Mouse (Mus musculus): ENCODE data around the gene Hormad2. TPM values are rescaled to one million over a fixed set of nuclear protein-coding genes. Genes with fewer than 3 reads are reported as not detected.

The Hormad2 gene
- polyA plus RNA-seq, 1 experiment from 2014 or later, result 0.17 TPM

DNA sequence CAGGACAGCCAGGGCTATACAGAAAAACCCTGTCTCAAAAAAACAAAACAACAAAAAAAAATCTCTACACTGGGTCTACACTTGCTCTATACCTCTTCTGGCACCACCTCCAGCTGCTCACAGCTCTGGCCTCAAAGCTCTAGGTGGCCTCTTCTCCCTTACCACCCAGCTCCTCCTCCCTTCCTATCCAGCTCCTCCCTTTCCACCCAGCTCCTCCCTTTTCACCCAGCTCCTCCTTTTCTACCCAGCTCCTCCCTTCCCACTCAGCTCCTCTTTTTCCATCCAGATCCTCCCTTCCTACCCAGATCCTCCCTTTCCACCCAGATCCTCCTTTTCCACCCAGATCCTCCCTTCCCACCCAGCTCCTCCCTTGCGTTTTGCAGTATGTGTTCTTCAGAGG lies 26.5 kb upstream of the Hormad2 start:
- WGBS, result 90% methylated on average over 1 of the region's 1 CpGs
- H3K36me3 ChIP-seq, result no peaks in the 10 kb centered on the region
- no peak overlapping the region for H3K4me3 ChIP-seq
- no peak overlapping the region for H3K4me2 ChIP-seq
- H3K27me3 ChIP-seq, result 0 out of 2 replicates have a peak, but pooled peaks cover 3% of the 10 kb centered on the region
- ATAC-seq (ENCODE audit: low read depth), result no peak
- no peaks in the 10 kb centered on the region for H3K9me3 ChIP-seq
- no peak overlapping the region for H3K27ac ChIP-seq (replicated peaks)
- no peak overlapping the region for H3K9ac ChIP-seq
- peaks cover 14% of the 10 kb centered on the region for H3K4me1 ChIP-seq (replicated peaks)

- Histone ChIP-seq H3K27ac (replicated peaks) (no peak overlapping the region), H3K9me3 (no peaks in the 10 kb centered on the region), H3K27me3 (0 out of 2 replicates have a peak, but pooled peaks cover 3% of the 10 kb centered on the region), H3K4me3 (no peak overlapping the region), H3K36me3 (no peaks in the 10 kb centered on the region), H3K4me1 (replicated peaks) (peaks cover 2% of the 10 kb centered on the region), H3K4me2 (no peak overlapping the region), H3K9ac (no peak overlapping the region)
- 71% methylated on average over 4 of the region's 4 CpGs for WGBS
- no peak for ATAC-seq (ENCODE audit: low read depth)
Measured at GRCm38 (mm10) chr11:4466191-4466590, 25.3 kb upstream of the Hormad2 start.

DNA sequence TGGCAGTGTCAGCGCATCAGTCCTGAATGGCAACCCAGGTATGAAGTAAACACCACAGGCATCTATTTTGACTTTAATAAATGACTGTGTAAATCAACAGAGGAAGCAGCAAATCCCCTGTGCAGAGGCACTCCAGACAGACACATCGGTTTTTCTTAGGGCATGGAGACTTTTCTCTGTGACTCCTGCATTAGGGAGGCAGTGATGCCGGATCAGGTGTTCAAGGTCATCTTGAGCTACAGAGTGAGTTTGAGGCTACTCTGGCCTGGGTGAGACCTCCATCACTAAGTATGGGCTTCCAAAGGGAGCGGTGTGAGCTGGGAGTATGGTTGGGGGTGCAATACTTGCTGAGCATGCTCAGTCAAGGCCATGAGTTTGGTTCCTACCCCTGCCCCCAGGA lies 23.7 kb upstream of the Hormad2 start:
- ATAC-seq (ENCODE audit: low read depth), result no peak
- Histone ChIP-seq H3K9me3 (no peaks in the 10 kb centered on the region), H3K4me3 (no peak overlapping the region), H3K27me3 (no peaks in the 10 kb centered on the region), H3K9ac (no peak overlapping the region), H3K36me3 (no peaks in the 10 kb centered on the region), H3K27ac (replicated peaks) (no peak overlapping the region), H3K4me2 (no peak overlapping the region), H3K4me1 (replicated peaks) (no peaks in the 10 kb centered on the region)
- WGBS, result 91% methylated on average over 4 of the region's 4 CpGs

DNA sequence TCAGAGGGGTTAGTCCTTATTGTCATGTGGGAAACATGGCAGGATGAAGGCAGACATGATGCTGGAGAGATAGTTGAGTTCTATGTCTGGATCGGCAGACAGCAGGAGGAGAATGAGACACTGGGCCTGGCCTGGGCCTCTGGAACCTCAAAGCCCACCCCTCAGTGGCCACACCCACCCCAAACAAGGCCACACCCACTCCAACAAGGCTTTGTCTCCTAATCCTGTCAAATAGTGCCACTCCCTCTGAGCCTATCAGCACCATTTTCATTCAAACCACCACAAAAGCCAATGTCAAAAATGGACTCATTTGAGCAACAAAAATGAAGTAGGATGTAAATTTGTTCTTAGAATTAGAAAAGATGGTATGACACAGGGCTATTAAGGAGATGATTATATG lies 23.3 kb upstream of the Hormad2 start:
- Histone ChIP-seq H3K4me2 (no peak overlapping the region), H3K9ac (no peak overlapping the region), H3K36me3 (no peaks in the 10 kb centered on the region), H3K9me3 (no peaks in the 10 kb centered on the region), H3K4me3 (no peak overlapping the region), H3K4me1 (replicated peaks) (no peaks in the 10 kb centered on the region), H3K27ac (replicated peaks) (no peak overlapping the region), H3K27me3 (no peaks in the 10 kb centered on the region)
- WGBS, result 77% methylated on average over 1 of the region's 1 CpGs
- ATAC-seq (ENCODE audit: low read depth), result no peak

GRCm38 (mm10) chr11:4462868-4463267 lies 22.0 kb upstream of the Hormad2 start:
- H3K4me2 ChIP-seq, result no peak overlapping the region
- no peak overlapping the region for H3K9ac ChIP-seq
- no peak overlapping the region for H3K27ac ChIP-seq (replicated peaks)
- H3K9me3 ChIP-seq, result no peaks in the 10 kb centered on the region
- no peak for ATAC-seq (ENCODE audit: low read depth)
- H3K36me3 ChIP-seq, result no peaks in the 10 kb centered on the region
- no peaks in the 10 kb centered on the region for H3K4me1 ChIP-seq (replicated peaks)
- 32% methylated on average over 2 of the region's 2 CpGs for WGBS
- H3K4me3 ChIP-seq, result no peak overlapping the region
- H3K27me3 ChIP-seq, result no peaks in the 10 kb centered on the region

GRCm38 (mm10) chr11:4461154-4461553 lies 20.2 kb upstream of the Hormad2 start:
- Histone ChIP-seq H3K27me3 (no peaks in the 10 kb centered on the region), H3K27ac (replicated peaks) (no peak overlapping the region), H3K4me1 (replicated peaks) (no peaks in the 10 kb centered on the region), H3K9ac (no peak overlapping the region), H3K4me3 (no peak overlapping the region), H3K4me2 (no peak overlapping the region), H3K9me3 (no peaks in the 10 kb centered on the region), H3K36me3 (no peaks in the 10 kb centered on the region)
- 41% methylated on average over 12 of the region's 12 CpGs for WGBS
- ATAC-seq (ENCODE audit: low read depth), result no peak

DNA sequence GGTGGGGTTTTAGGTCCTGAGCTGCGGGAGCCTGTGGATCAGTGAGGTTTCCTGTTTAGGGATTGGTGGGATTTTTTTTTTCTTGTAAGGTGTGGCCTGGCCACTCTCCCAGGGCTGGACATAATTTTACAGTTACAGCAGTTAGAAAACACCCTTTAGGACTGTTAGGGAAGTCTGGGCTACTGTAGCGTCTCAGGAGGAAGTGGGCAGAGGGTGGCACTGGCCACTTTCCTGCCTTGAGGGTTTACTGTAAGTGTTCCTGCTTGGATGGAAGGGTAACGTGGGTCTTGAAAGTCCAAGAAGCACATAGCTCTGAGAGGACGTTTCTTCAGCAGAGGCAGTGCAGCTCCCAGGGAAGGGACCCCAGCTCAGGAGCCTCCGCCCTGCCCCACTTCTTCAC lies 19.7 kb upstream of the Hormad2 start:
- no peak overlapping the region for H3K27ac ChIP-seq (replicated peaks)
- no peak overlapping the region for H3K4me3 ChIP-seq
- H3K9me3 ChIP-seq, result no peaks in the 10 kb centered on the region
- no peak for ATAC-seq (ENCODE audit: low read depth)
- H3K4me1 ChIP-seq (replicated peaks), result no peaks in the 10 kb centered on the region
- WGBS, result 65% methylated on average over 5 of the region's 5 CpGs
- H3K27me3 ChIP-seq, result no peaks in the 10 kb centered on the region
- no peak overlapping the region for H3K4me2 ChIP-seq
- H3K36me3 ChIP-seq, result no peaks in the 10 kb centered on the region
- H3K9ac ChIP-seq, result no peak overlapping the region

DNA sequence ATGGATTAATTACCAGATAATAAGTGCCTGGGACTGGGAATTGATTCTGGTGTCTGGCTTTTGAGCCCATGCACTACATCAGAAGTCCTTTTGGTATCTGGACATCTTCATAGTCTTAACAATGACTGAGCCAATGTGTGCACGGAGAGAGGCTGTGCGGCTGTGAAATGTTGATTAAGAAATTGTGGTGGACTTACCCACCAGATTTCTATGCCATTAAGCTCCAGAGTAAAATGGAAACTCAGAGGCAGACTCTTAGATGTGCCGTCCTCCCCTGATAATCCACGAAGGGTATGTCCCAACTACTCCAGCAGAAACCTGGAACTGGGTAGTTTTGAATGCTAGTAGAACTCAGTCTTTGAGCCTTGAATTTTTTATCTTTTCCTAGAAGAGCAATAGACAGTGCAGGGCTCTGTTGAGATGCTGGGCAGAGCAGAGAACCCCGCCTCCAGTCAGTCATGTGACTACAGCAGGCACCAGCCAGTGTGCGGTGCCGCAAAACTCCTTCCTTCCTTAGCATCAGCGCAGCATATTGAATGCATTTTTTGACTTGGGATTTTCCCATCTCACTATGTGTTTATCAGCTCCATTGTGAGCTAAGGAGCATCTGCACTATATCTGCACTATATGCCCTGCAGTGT lies 14.1 kb upstream of the Hormad2 start:
- WGBS, result 76% methylated on average over 8 of the region's 8 CpGs
- H3K4me3 ChIP-seq, result no peak overlapping the region
- no peaks in the 10 kb centered on the region for H3K27me3 ChIP-seq
- no peak for ATAC-seq (ENCODE audit: low read depth)
- no peaks in the 10 kb centered on the region for H3K4me1 ChIP-seq (replicated peaks)
- H3K4me2 ChIP-seq, result no peak overlapping the region
- no peak overlapping the region for H3K9ac ChIP-seq
- H3K27ac ChIP-seq (replicated peaks), result no peak overlapping the region
- no peaks in the 10 kb centered on the region for H3K36me3 ChIP-seq
- no peaks in the 10 kb centered on the region for H3K9me3 ChIP-seq

GRCm38 (mm10) chr11:4452467-4453184 lies 11.7 kb upstream of the Hormad2 start:
- Histone ChIP-seq H3K9me3 (no peaks in the 10 kb centered on the region), H3K36me3 (no peaks in the 10 kb centered on the region), H3K4me2 (no peak overlapping the region), H3K27me3 (no peaks in the 10 kb centered on the region), H3K27ac (replicated peaks) (no peak overlapping the region), H3K9ac (no peak overlapping the region), H3K4me3 (no peak overlapping the region), H3K4me1 (replicated peaks) (no peaks in the 10 kb centered on the region)
- ATAC-seq (ENCODE audit: low read depth), result no peak
- WGBS, result 83% methylated on average over 12 of the region's 12 CpGs

- Histone ChIP-seq H3K27ac (replicated peaks) (no peak overlapping the region), H3K4me1 (replicated peaks) (no peaks in the 10 kb centered on the region), H3K27me3 (no peaks in the 10 kb centered on the region), H3K4me3 (no peak overlapping the region), H3K9ac (no peak overlapping the region), H3K4me2 (no peak overlapping the region), H3K36me3 (no peaks in the 10 kb centered on the region), H3K9me3 (no peaks in the 10 kb centered on the region)
- 27% methylated on average over 9 of the region's 9 CpGs for WGBS
- ATAC-seq (ENCODE audit: low read depth), result no peak
Measured at GRCm38 (mm10) chr11:4451116-4451515, 10.2 kb upstream of the Hormad2 start.

- WGBS, result 94% methylated on average over 9 of the region's 9 CpGs
- H3K27me3 ChIP-seq, result no peaks in the 10 kb centered on the region
- H3K4me3 ChIP-seq, result no peak overlapping the region
- no peak overlapping the region for H3K9ac ChIP-seq
- ATAC-seq (ENCODE audit: low read depth), result no peak
- H3K4me1 ChIP-seq (replicated peaks), result no peaks in the 10 kb centered on the region
- H3K27ac ChIP-seq (replicated peaks), result no peak overlapping the region
- H3K9me3 ChIP-seq, result no peaks in the 10 kb centered on the region
- H3K4me2 ChIP-seq, result no peak overlapping the region
- H3K36me3 ChIP-seq, result no peaks in the 10 kb centered on the region
Measured at GRCm38 (mm10) chr11:4446195-4446868, 5.4 kb upstream of the Hormad2 start.

- Histone ChIP-seq H3K36me3 (no peaks in the 10 kb centered on the region), H3K4me2 (no peak overlapping the region), H3K9ac (no peak overlapping the region), H3K27me3 (no peaks in the 10 kb centered on the region), H3K4me1 (replicated peaks) (no peaks in the 10 kb centered on the region), H3K27ac (replicated peaks) (no peak overlapping the region), H3K4me3 (no peak overlapping the region), H3K9me3 (no peaks in the 10 kb centered on the region)
- WGBS, result 38% methylated on average over 1 of the region's 1 CpGs
- ATAC-seq (ENCODE audit: low read depth), result no peak
Measured at GRCm38 (mm10) chr11:4442280-4442679, 1.4 kb upstream of the Hormad2 start.

Data from neural tube, embryonic 13.5 days (tissue).